Mouse (Mus musculus): ENCODE results near the gene Rgs12.

DNA sequence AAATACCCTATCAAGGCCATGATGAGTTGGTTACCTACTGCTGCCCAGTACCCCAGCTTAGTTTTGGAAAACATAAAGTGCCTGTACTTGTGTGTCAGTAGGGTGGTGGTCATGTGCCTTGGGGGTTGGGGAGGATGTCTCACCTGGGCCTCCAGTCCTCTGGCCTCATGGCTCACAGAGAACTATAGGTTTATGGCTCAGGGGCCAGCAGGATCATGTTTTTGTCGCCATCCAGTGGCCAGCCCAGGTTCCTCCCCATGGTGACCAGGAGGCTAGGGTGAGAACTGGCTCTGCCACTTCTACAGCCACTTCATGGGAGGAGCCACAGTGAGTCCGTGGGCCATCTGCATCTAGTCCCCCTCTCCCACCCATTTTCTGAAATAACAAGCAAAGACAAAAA is 75.7 kb downstream of the Rgs12 start:
- peak; percentile 63; the same call in 1 of the 2 replicates for TF ChIP-seq EP300 (IDR thresholded peaks at IDR 0.05; ENCODE audit: insufficient read depth, low read depth, low read length)
- no peak for TF ChIP-seq POLR2A (IDR thresholded peaks at IDR 0.05; ENCODE audit: insufficient read depth, low read depth, low read length)
- peak; percentile 87 for TF ChIP-seq CTCF (IDR thresholded peaks at IDR 0.05)

Measured in heart, adult 2 months (tissue).